Mouse (Mus musculus): ENCODE data around the gene Tsks.

Gene Tsks

DNA sequence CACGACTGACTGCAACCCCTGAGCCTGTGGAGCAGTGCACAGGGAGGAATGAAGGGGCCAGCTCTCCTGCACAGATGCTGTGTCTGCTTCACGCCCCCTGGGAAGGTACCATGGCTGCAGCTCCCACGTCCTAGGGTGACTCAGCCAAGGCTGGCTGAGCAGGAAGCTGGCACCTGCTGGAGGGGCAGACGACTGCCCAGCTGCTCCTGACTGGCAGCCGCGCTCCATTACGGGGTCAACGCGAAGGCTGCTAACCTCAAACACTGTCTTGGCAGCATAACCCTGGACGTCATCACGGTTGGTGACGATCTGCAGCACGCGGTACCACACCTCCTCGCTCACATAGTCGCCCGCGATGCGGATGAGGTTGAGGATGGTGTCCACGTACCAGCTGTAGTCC lies 37.6 kb upstream of the Tsks start:
- no peaks in the 10 kb centered on the region for H3K9me3 ChIP-seq (ENCODE audit: low read length)
- no peak overlapping the region for H3K4me3 ChIP-seq (replicated peaks; ENCODE audit: low read length)
- peaks cover 65% of the 10 kb centered on the region for H3K4me1 ChIP-seq (replicated peaks; ENCODE audit: low read depth, low read length)
- H3K27me3 ChIP-seq (ENCODE audit: insufficient read depth, low read length), result no peaks in the 10 kb centered on the region
- TF ChIP-seq CTCF (conservative IDR thresholded peaks at IDR 0.05; ENCODE audit: low read length), result no peak
- no peak for TF ChIP-seq POU5F1 (IDR thresholded peaks at IDR 0.05; ENCODE audit: borderline replicate concordance, low read length)
- TF ChIP-seq NANOG (IDR thresholded peaks at IDR 0.05; ENCODE audit: borderline replicate concordance, low read length), result no peak
- peaks cover 98% of the 10 kb centered on the region for H3K36me3 ChIP-seq (ENCODE audit: insufficient read depth, low read length)

DNA sequence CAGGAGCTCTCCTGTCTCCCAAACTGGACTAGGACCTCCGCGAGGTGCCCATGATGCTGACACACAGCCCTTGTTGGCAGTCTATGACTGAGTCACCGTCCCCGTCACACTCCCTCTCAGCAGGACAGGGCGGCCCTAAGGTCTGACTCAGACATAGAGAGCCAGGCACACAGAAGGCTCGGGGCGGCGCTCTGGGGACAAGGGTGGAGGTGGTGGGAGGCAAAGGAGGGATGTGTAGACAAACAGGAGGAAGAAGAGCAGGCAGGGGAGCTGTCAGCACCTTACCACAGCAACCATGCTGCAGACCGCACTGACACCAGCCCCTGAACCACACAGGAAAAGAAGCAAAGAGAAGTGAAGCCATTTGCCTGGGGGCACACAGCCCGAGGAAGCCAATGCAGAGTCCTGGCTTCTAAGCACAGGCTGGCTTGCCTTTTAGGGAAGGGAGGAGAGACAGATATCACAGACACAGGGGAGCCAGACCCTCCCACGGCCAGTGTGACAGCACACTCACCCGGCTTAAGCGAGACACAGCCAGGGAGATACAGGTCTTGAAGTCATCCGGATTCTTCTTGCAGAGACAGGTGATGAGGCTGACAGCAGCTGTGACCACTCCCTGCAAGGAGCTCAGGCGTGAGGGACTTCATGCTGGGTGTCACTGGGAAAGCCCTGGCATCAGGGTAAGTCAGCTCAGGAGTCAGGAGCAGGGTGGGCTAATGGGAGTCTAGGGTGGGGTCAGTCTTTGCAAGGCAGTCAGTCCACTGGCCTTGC lies 34.1 kb upstream of the Tsks start:
- Histone ChIP-seq H3K36me3 (ENCODE audit: insufficient read depth, low read length) (peaks cover 100% of the 10 kb centered on the region), H3K27me3 (ENCODE audit: insufficient read depth, low read length) (no peaks in the 10 kb centered on the region), H3K9me3 (ENCODE audit: low read length) (no peaks in the 10 kb centered on the region), H3K4me1 (replicated peaks; ENCODE audit: low read depth, low read length) (peaks cover 60% of the 10 kb centered on the region), H3K4me3 (replicated peaks; ENCODE audit: low read length) (no peak overlapping the region)
- no peak for TF ChIP-seq CTCF (conservative IDR thresholded peaks at IDR 0.05; ENCODE audit: low read length)
- TF ChIP-seq POU5F1 (IDR thresholded peaks at IDR 0.05; ENCODE audit: borderline replicate concordance, low read length), result no peak
- TF ChIP-seq NANOG (IDR thresholded peaks at IDR 0.05; ENCODE audit: borderline replicate concordance, low read length), result no peak

DNA sequence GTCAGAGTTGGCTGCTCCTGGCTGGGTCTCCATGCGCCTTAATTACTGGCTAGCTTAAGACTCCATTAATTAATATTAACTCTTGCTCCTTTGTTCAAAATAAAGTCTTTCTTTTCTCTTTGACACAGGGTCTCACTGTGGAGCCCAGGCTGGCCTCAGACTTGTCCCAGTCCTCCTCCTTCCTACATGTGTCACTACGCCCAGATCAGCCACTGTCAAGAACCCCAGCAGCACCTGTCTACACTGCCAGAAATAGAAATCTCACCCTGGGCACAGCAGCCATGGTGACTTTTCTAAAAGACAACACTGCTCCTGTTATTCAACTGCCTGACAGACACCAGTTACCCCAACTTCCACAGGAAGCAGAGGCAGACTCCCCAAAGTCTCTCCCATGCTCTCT lies 28.6 kb upstream of the Tsks start:
- no peaks in the 10 kb centered on the region for H3K9me3 ChIP-seq (ENCODE audit: low read length)
- peaks cover 85% of the 10 kb centered on the region for H3K36me3 ChIP-seq (ENCODE audit: insufficient read depth, low read length)
- H3K27me3 ChIP-seq (ENCODE audit: insufficient read depth, low read length), result no peaks in the 10 kb centered on the region
- no peak for TF ChIP-seq POU5F1 (IDR thresholded peaks at IDR 0.05; ENCODE audit: borderline replicate concordance, low read length)
- TF ChIP-seq CTCF (conservative IDR thresholded peaks at IDR 0.05; ENCODE audit: low read length), result no peak
- TF ChIP-seq NANOG (IDR thresholded peaks at IDR 0.05; ENCODE audit: borderline replicate concordance, low read length), result no peak
- H3K4me1 ChIP-seq (replicated peaks; ENCODE audit: low read depth, low read length), result peaks cover 77% of the 10 kb centered on the region
- H3K4me3 ChIP-seq (replicated peaks; ENCODE audit: low read length), result no peak overlapping the region

GRCm38 (mm10) chr7:44915314-44915713 lies 27.7 kb upstream of the Tsks start:
- Histone ChIP-seq H3K4me3 (replicated peaks; ENCODE audit: low read length) (no peak overlapping the region), H3K4me1 (replicated peaks; ENCODE audit: low read depth, low read length) (peaks cover 69% of the 10 kb centered on the region), H3K36me3 (ENCODE audit: insufficient read depth, low read length) (peaks cover 82% of the 10 kb centered on the region), H3K27me3 (ENCODE audit: insufficient read depth, low read length) (no peaks in the 10 kb centered on the region), H3K9me3 (ENCODE audit: low read length) (no peaks in the 10 kb centered on the region)
- TF ChIP-seq NANOG (IDR thresholded peaks at IDR 0.05; ENCODE audit: borderline replicate concordance, low read length) (no peak), POU5F1 (IDR thresholded peaks at IDR 0.05; ENCODE audit: borderline replicate concordance, low read length) (no peak), CTCF (conservative IDR thresholded peaks at IDR 0.05; ENCODE audit: low read length) (no peak)

DNA sequence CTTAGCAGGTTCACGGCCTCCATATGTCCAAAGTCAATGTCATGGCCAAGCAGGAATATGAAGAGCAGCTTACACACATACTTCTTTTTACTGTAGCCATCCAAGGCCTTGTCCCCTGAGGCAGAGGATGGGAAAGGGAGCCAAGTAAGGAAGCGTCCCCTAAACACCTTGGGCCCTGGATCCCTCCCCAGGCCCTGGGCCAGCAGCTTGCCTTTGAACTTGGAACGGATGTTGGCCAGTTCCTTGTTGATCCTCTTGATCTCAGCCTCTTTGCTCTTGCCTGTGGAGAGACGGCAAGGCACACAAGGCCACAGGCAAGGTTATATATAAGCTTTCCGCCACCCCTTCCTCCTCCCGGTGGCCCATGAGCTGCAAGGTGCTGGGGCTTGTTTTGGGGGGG lies 26.8 kb upstream of the Tsks start:
- Histone ChIP-seq H3K27me3 (ENCODE audit: insufficient read depth, low read length) (no peaks in the 10 kb centered on the region), H3K9me3 (ENCODE audit: low read length) (no peaks in the 10 kb centered on the region), H3K36me3 (ENCODE audit: insufficient read depth, low read length) (peaks cover 75% of the 10 kb centered on the region), H3K4me3 (replicated peaks; ENCODE audit: low read length) (no peak overlapping the region), H3K4me1 (replicated peaks; ENCODE audit: low read depth, low read length) (peaks cover 61% of the 10 kb centered on the region)
- TF ChIP-seq NANOG (IDR thresholded peaks at IDR 0.05; ENCODE audit: borderline replicate concordance, low read length) (no peak), CTCF (conservative IDR thresholded peaks at IDR 0.05; ENCODE audit: low read length) (no peak), POU5F1 (IDR thresholded peaks at IDR 0.05; ENCODE audit: borderline replicate concordance, low read length) (no peak)

GRCm38 (mm10) chr7:44916881-44917280 lies 26.1 kb upstream of the Tsks start:
- Histone ChIP-seq H3K4me3 (replicated peaks; ENCODE audit: low read length) (no peak overlapping the region), H3K9me3 (ENCODE audit: low read length) (no peaks in the 10 kb centered on the region), H3K36me3 (ENCODE audit: insufficient read depth, low read length) (peaks cover 71% of the 10 kb centered on the region), H3K27me3 (ENCODE audit: insufficient read depth, low read length) (no peaks in the 10 kb centered on the region), H3K4me1 (replicated peaks; ENCODE audit: low read depth, low read length) (peaks cover 60% of the 10 kb centered on the region)
- TF ChIP-seq CTCF (conservative IDR thresholded peaks at IDR 0.05; ENCODE audit: low read length) (no peak), POU5F1 (IDR thresholded peaks at IDR 0.05; ENCODE audit: borderline replicate concordance, low read length) (no peak), NANOG (IDR thresholded peaks at IDR 0.05; ENCODE audit: borderline replicate concordance, low read length) (no peak)

GRCm38 (mm10) chr7:44918219-44918618 lies 24.8 kb upstream of the Tsks start:
- Histone ChIP-seq H3K36me3 (ENCODE audit: insufficient read depth, low read length) (peaks cover 70% of the 10 kb centered on the region), H3K9me3 (ENCODE audit: low read length) (no peaks in the 10 kb centered on the region), H3K4me3 (replicated peaks; ENCODE audit: low read length) (no peak overlapping the region), H3K4me1 (replicated peaks; ENCODE audit: low read depth, low read length) (peaks cover 62% of the 10 kb centered on the region), H3K27me3 (ENCODE audit: insufficient read depth, low read length) (no peaks in the 10 kb centered on the region)
- TF ChIP-seq NANOG (IDR thresholded peaks at IDR 0.05; ENCODE audit: borderline replicate concordance, low read length) (no peak), CTCF (conservative IDR thresholded peaks at IDR 0.05; ENCODE audit: low read length) (no peak), POU5F1 (IDR thresholded peaks at IDR 0.05; ENCODE audit: borderline replicate concordance, low read length) (no peak)

DNA sequence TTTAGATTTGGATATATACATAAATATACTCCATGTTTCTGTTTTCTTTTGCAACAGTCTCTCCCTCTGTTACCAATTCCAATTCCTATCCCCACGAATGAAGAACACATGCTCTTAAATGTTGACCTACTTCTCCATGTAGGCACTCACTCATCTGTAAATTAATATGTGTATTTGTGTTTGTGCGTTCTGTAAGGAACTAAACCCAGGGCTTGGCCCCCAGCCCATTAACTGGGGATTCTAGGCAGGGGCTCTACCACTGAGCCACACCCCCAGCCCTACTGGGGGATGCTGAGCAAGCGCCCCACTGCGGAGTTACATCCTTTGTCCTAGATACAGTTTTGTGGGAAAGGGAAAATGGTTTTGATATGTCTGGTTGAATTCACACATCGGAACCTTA lies 23.9 kb upstream of the Tsks start:
- Histone ChIP-seq H3K4me1 (replicated peaks; ENCODE audit: low read depth, low read length) (peaks cover 53% of the 10 kb centered on the region), H3K9me3 (ENCODE audit: low read length) (no peaks in the 10 kb centered on the region)
- TF ChIP-seq CTCF (conservative IDR thresholded peaks at IDR 0.05; ENCODE audit: low read length) (no peak), NANOG (IDR thresholded peaks at IDR 0.05; ENCODE audit: borderline replicate concordance, low read length) (no peak), POU5F1 (IDR thresholded peaks at IDR 0.05; ENCODE audit: borderline replicate concordance, low read length) (no peak)

DNA sequence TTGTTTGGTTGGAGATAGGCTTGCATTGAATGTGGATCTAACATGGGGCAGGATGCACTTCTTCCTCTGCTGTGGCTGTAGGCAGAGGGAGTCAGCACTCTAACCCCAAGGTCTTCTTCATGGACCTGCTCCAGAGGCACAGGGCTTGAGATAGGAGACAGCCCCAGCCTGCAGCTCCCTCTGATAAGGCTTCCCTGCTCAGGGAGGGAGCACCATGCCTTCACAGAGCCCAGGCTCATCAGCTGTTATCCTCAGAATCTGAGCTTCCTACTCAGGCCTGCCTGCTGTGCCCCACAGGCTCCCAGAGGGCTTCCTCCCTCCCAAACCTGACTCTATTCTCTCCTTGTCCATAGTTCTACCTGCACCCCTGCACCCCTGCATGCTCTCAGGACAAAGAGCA lies 20.5 kb upstream of the Tsks start:
- H3K27me3 ChIP-seq (ENCODE audit: insufficient read depth, low read length), result no peaks in the 10 kb centered on the region

More for the DNA sequence above, 23.9 kb upstream of the Tsks start:
- Histone ChIP-seq H3K36me3 (ENCODE audit: insufficient read depth, low read length) (peaks cover 69% of the 10 kb centered on the region), H3K27me3 (ENCODE audit: insufficient read depth, low read length) (no peaks in the 10 kb centered on the region), H3K4me3 (replicated peaks; ENCODE audit: low read length) (no peak overlapping the region)

More for the DNA sequence above, 20.5 kb upstream of the Tsks start:
- Histone ChIP-seq H3K36me3 (ENCODE audit: insufficient read depth, low read length) (peaks cover 57% of the 10 kb centered on the region), H3K4me1 (replicated peaks; ENCODE audit: low read depth, low read length) (peaks cover 46% of the 10 kb centered on the region), H3K9me3 (ENCODE audit: low read length) (no peaks in the 10 kb centered on the region), H3K4me3 (replicated peaks; ENCODE audit: low read length) (no peak overlapping the region)
- TF ChIP-seq POU5F1 (IDR thresholded peaks at IDR 0.05; ENCODE audit: borderline replicate concordance, low read length), result no peak
- no peak for TF ChIP-seq NANOG (IDR thresholded peaks at IDR 0.05; ENCODE audit: borderline replicate concordance, low read length)
- TF ChIP-seq CTCF (conservative IDR thresholded peaks at IDR 0.05; ENCODE audit: low read length), result no peak

All from E14TG2a.4 (cell line).